Mouse (Mus musculus) kidney, postnatal 0 days (tissue): ENCODE data around the gene Socs5. TPM values are rescaled to one million over a fixed set of nuclear protein-coding genes. Genes with fewer than 3 reads are reported as not detected.

Experiments used
- ATAC-seq: fragments of 200-750 bp; cut with Nextera tagmentation; replicated peaks from 2 replicates; pipeline ENCODE4 v1.8.0; 2017; ENCODE audit warnings: low read depth, moderate number of reproducible peaks, moderate TSS enrichment, moderate library complexity; ENCODE audit not compliant: low FRiP score
- DNase-seq: peaks from one replicate; pipeline ENCODE4 v3.0.0-alpha.2; 2016; ENCODE audit warnings: low spot score
- H3K27ac ChIP-seq: fragments of 300-500 bp; sonication (generic); 2 replicates; pipeline ENCODE4 v1.5.1; 2014; ENCODE audit warnings: mild to moderate bottlenecking
- H3K27me3 ChIP-seq: fragments of 300-500 bp; sonication (generic); 2 replicates; pipeline ENCODE4 v1.6.1; 2014; ENCODE audit warnings: low read length, mixed read lengths; ENCODE audit not compliant: insufficient read depth
- H3K36me3 ChIP-seq: fragments of 300-500 bp; sonication (generic); 2 replicates; pipeline ENCODE4 v1.6.1; 2014; ENCODE audit warnings: low read length, mixed read lengths; ENCODE audit not compliant: insufficient read depth
- H3K4me1 ChIP-seq: fragments of 300-500 bp; sonication (generic); replicated peaks from 2 replicates; pipeline ENCODE4 v1.6.1; 2014; ENCODE audit warnings: antibody characterized with exemption, low read length, mixed read lengths; ENCODE audit not compliant: insufficient read depth
- H3K4me2 ChIP-seq: fragments of 300-500 bp; sonication (generic); 2 replicates; pipeline ENCODE4 v1.6.1; 2014; ENCODE audit warnings: mild to moderate bottlenecking, low read length, moderate library complexity, mixed read lengths
- H3K4me3 ChIP-seq: fragments of 300-500 bp; sonication (generic); replicated peaks from 2 replicates; pipeline ENCODE4 v1.5.1; 2014; ENCODE audit warnings: low read depth, low read length
- H3K9ac ChIP-seq: fragments of 300-500 bp; sonication (generic); 2 replicates; pipeline ENCODE4 v1.6.1; 2014; ENCODE audit warnings: low read depth, low read length
- H3K9me3 ChIP-seq: fragments of 300-500 bp; sonication (generic); replicated peaks from 2 replicates; pipeline ENCODE4 v1.6.1; 2016; ENCODE audit warnings: low read length, inconsistent platforms, mixed read lengths
- CTCF ChIP-seq: IDR thresholded peaks from 2 replicates; pipeline ENCODE4 v1.5.1; 2016; ENCODE audit warnings: antibody characterized with exemption, low read depth, mild to moderate bottlenecking, moderate library complexity
- WGBS: fragments of 180-500 bp; shearing (Covaris S2); extraction: QIAGEN DNeasy Blood & Tissue Kit; methylation state at CpG from one replicate; pipeline ENCODE4 v1.1.7; 2014; 5-methylcytosine and 5-hydroxymethylcytosine counted together
- polyA plus RNA-seq: library from polyadenylated mRNA; unstranded; fragments of >200 nt; fragmentation: Nextera tagmentation; extraction: Ambion mirVana; gene quantifications from 2 replicates; pipeline ENCODE4 v1.2.1, GENCODE M21; 2015

Gene Socs5
- polyA plus RNA-seq, 1 experiment from 2014 or later: 15.7 TPM

DNA sequence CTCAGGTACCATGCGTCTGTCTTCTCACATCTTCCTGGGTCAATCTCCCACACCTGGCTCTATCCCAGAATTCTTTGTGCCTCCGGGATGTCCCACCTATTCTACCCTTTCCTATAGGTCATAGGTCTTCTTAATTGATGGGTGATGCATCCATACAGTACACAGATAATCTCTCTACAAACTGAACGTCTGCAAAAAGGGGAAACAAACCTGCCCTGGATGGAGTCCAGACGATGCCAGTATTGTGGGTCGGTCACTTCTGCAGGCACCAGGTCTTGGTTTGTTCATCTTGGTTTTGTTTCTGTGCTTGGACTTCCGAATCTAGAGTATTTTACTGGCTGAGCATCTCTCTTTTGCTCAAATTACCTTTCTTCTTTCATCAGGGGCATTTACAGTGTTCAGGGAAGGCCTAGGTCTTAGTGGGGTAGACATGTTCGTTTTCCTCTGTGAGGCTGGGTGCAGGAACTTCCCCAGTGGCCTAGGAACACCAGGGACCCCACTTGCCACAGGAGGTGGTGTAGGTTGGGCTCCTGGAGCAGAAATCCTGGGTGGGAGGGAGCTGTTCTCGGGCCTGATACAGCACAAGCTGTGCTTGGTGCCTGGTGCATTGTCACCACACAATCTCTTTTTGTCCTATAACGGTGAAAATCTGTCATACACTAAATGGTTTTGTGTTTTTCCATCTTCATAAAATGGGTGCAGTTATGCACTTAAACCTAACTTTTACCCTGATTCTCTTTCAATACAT, 33.9 kb downstream of the Socs5 start:
- 84% methylated on average over 9 of the region's 9 CpGs for WGBS
- TF ChIP-seq CTCF: no peak
- Histone ChIP-seq H3K36me3 (no peaks in the 10 kb centered on the region), H3K27ac (no peak overlapping the region), H3K27me3 (no peaks in the 10 kb centered on the region), H3K4me1 (no peaks in the 10 kb centered on the region), H3K9me3 (no peaks in the 10 kb centered on the region), H3K4me3 (no peak overlapping the region), H3K9ac (no peak overlapping the region), H3K4me2 (no peak overlapping the region)
- ATAC-seq: no peak
- no peak for DNase-seq

DNA sequence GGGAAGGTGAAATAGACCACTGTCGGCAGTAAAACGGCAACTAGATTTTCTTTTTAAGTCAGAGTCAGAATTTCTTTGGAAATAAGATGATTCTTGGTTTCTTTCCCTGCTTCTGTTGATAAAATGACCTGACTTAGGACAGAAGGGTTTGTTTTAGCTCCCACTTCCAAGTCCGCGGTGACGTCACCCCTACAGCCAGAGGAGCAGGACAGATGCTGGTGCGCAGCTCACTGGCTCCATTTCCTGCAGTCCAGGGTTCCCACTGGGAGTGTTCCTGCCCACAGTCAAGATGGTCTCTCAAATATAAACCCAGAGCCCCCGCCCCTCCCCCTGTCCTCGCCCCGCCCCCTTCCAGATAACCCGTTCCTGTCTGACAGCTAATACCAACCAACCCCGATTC, 34.8 kb downstream of the Socs5 start:
- Histone ChIP-seq H3K4me2 (peak overlapping the region; percentile 30), H3K4me1 (no peaks in the 10 kb centered on the region), H3K27ac (no peak overlapping the region), H3K36me3 (no peaks in the 10 kb centered on the region), H3K9me3 (no peaks in the 10 kb centered on the region), H3K27me3 (no peaks in the 10 kb centered on the region), H3K9ac (no peak overlapping the region), H3K4me3 (0 out of 2 replicates have a peak overlapping the region, but pooled peaks have one; percentile 9)
- TF ChIP-seq CTCF: no peak
- ATAC-seq (0 out of 2 replicates have a peak, but pooled peaks have one; percentile 40), DNase-seq (peak; percentile 70)
- WGBS: 46% methylated on average over 11 of the region's 11 CpGs

DNA sequence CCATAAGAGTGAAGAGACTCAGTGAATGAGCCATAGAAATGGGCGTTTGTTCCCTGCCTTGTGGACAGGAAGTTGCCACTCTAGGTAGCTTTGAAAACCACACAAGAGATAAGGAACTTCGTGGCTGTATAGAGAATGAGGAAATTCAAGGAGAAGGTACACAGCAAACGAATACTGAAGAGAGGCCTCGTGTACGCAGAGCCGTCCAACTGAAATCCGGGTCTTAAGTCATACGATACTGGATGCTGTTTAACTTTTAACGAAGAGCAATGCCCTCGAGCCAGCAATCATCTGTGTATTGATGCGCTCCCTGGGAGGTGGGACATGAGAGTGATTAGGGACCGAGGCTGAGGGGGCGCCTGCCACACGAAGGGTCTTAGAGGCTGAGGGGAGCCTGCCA, 35.7 kb downstream of the Socs5 start:
- ATAC-seq: no peak

DNA sequence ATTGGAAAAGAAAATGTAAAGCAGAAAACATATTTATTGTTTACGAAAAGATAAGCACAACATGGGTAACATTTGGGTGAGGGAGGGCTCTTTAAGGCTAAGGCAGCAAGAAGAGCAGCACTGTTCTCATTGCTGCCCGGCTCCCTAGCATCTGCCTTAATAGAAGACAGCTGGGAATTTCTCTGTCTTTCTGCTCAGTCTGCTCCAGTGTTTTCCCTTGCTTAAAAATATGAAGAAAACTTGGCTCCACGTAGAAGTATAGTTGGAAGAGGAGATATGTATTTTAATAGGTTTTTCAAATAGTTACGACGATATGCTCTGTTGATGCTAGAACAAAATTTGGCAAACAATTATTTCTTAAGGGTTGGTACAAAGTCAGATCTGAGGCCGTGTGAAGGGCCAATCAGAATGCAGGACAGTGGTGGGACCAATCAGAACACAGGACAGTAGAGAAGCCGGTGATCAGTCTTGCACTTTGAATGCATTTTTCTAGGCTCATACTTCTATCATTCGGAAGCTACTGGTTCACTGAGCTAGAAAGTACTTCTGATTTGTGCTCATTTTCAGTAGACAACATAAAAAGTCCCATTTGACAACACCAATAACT, 39.0 kb downstream of the Socs5 start:
- ATAC-seq (no peak), DNase-seq (peak; percentile 30)
- H3K27me3 ChIP-seq: no peaks in the 10 kb centered on the region
- no peak overlapping the region for H3K9ac ChIP-seq
- H3K4me2 ChIP-seq: no peak overlapping the region
- H3K9me3 ChIP-seq: no peaks in the 10 kb centered on the region
- no peaks in the 10 kb centered on the region for H3K36me3 ChIP-seq
- H3K27ac ChIP-seq: no peak overlapping the region
- no peak for TF ChIP-seq CTCF
- H3K4me3 ChIP-seq: no peak overlapping the region
- 78% methylated on average over 8 of the region's 8 CpGs for WGBS
- 0 out of 2 replicates have a peak, but pooled peaks cover 6% of the 10 kb centered on the region for H3K4me1 ChIP-seq

More for the DNA sequence above, 35.7 kb downstream of the Socs5 start:
- H3K9ac ChIP-seq: no peak overlapping the region
- H3K27ac ChIP-seq: no peak overlapping the region
- no peaks in the 10 kb centered on the region for H3K4me1 ChIP-seq
- H3K36me3 ChIP-seq: no peaks in the 10 kb centered on the region
- H3K4me2 ChIP-seq: no peak overlapping the region
- 61% methylated on average over 14 of the region's 14 CpGs for WGBS
- H3K4me3 ChIP-seq: no peak overlapping the region
- no peaks in the 10 kb centered on the region for H3K27me3 ChIP-seq
- no peak for DNase-seq
- H3K9me3 ChIP-seq: no peaks in the 10 kb centered on the region
- TF ChIP-seq CTCF: no peak

DNA sequence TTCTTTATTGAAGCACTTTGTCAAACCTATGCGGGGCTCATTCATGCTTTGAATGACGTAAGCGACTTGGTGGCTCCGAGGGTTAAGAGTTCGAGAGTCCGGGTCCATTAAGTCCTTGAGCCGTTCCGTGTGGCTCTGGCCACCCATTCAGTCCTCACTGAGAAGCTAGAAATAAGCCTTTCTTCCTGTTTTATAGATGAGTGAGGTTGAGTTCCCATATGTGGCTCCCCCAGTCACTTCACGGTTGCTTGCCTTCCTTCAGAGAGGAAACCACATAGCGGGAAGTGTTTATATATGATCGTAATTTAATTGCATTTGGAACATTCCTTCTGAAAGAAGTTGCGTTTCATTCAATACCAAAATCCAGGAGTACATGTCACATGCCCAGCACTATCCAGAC, 42.3 kb downstream of the Socs5 start:
- H3K4me2 ChIP-seq: no peak overlapping the region
- H3K4me1 ChIP-seq: 0 out of 2 replicates have a peak, but pooled peaks cover 6% of the 10 kb centered on the region
- TF ChIP-seq CTCF: no peak
- 45% methylated on average over 12 of the region's 12 CpGs for WGBS
- no peak overlapping the region for H3K27ac ChIP-seq
- no peaks in the 10 kb centered on the region for H3K27me3 ChIP-seq
- no peaks in the 10 kb centered on the region for H3K9me3 ChIP-seq
- H3K36me3 ChIP-seq: no peaks in the 10 kb centered on the region
- DNase-seq (no peak), ATAC-seq (no peak)
- no peak overlapping the region for H3K9ac ChIP-seq
- H3K4me3 ChIP-seq: no peak overlapping the region

DNA sequence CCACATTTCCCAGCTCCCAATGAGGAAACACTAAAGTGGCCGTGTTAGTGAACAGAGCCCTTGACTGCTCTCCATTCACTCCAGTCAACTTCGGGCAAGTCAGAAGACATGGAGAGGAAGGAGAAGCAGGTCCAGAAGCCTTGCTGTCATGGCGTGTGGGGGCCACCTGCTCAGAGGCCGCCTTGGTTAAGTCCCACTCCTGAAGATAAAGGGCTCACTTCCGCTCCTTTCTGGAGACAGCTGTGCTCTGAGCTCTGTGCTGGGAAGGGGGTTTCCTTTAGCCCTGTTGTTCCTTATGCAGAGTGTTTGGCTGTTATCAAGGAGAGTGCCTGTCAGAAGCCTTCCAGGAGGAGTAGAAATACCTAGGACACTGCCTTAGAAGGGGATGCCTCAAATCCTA, 45.5 kb downstream of the Socs5 start:
- TF ChIP-seq CTCF: no peak
- Histone ChIP-seq H3K27me3 (no peaks in the 10 kb centered on the region), H3K27ac (no peak overlapping the region), H3K4me2 (no peak overlapping the region), H3K4me3 (no peak overlapping the region), H3K4me1 (0 out of 2 replicates have a peak, but pooled peaks cover 6% of the 10 kb centered on the region), H3K9ac (no peak overlapping the region), H3K9me3 (no peaks in the 10 kb centered on the region), H3K36me3 (no peaks in the 10 kb centered on the region)
- DNase-seq (no peak), ATAC-seq (no peak)
- 44% methylated on average over 5 of the region's 5 CpGs for WGBS
